Mouse (Mus musculus) thymus, adult 18-20 months (tissue): ENCODE results near the gene Tmc6.

Experiments
- DNase-seq, 2 experiments: peaks; one replicate each; pipeline ENCODE4 v3.0.0; 2022; ENCODE audit warnings: mixed read lengths in 2 of 2

Tmc6 gene

DNA sequence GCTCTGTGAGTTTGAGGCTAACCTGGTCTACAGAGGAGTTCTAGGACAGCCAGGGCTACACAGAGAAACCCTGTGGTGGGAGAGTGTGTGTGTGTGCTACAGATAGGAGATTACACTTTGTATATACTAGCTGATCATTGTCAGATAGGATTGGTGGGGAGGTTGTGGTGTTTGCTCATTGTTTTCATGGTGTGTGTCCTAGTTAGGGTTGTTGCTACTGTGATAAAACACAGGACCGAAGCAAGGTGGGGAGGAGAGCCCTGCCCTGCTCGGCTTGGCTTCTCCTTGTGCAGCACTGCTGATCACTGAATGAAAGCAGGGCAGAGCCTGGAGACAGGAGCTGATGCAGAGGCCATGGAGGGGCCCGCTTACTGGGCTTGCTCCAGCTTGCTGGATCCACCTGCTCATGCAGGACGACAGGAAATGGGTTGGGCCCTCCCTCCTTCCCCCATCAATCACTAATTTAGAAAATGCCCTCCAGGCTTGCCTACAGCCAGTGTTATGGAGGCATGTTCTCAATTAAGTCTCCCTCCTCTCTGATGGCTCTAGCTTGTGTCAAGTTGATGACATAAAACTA, 38.5 kb downstream of the Tmc6 start:
- DNase-seq: no peak

GRCm38 (mm10) chr11:117742715-117743114, 39.3 kb downstream of the Tmc6 start:
- no peak for DNase-seq

DNA sequence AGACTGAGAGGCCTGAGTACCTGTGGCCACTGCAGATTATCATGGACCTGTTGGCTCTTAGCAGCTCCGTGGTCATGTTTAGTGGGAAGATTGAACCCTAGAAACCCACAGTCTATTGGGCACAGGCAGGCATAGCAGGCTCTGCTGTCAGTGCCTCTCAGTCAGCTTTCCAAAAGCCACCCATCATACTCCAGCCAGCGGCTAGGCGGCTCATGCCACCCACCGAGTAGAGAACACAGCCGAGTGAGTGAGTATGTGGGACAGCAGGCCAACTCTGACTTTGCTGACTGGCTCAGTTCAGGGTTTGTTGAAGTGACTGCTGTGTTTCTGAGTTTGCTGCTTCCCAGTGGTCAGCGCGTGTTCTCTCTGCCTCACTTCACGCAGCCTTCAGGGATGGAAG, 39.8 kb downstream of the Tmc6 start:
- DNase-seq: no peak

DNA sequence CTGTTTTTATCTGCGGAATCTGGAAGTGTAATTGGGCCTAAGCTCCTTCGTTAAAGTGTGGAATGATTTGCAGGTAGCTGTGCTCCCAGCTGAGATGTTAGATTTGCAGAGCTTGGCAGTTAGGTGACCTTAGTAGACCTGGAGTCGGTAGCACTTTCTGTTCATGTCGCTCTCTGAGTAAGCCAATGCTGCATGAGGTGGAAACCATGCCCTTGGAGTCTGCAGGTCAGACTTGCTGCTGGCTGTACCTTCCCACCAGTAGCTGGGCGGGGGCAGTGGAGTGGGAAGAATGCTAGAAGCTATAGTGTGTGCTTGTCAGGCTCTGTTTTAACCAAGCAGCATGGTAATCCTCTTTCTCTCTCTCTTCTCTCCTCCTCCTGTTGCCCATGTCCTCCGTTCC, 40.9 kb downstream of the Tmc6 start:
- no peak for DNase-seq

GRCm38 (mm10) chr11:117738123-117738522, 43.9 kb downstream of the Tmc6 start:
- DNase-seq: no peak

DNA sequence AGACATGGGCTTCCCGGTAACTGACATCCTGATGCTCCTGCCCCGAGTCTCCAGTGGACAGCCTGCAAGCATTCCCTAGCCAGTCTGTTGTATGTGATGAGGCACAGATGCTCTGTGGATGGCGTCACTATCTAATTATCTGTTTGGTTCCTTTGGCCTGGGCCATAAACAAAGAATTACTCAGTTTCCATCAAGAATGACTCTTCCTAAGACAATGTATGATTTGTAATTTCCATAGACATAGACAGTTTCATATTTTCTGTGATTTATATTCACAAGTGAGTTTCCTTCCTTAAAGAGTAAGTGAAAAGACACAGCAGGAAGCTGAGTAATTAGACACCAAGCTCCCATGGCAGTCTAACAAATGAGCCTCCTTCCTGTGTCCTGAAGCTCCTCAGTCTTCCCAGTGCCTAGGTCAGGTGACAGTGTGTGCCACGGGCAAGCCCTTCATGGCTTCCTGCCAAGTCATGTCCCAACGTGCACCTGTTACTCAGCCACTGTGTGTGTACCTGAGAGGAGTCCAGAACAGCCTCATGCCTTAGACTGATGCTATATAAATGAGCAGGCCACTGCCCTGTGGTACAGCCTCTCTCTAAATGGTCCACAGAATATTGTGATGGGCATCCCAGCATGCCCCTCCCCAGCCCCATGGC, 45.8 kb downstream of the Tmc6 start:
- no peak for DNase-seq

DNA sequence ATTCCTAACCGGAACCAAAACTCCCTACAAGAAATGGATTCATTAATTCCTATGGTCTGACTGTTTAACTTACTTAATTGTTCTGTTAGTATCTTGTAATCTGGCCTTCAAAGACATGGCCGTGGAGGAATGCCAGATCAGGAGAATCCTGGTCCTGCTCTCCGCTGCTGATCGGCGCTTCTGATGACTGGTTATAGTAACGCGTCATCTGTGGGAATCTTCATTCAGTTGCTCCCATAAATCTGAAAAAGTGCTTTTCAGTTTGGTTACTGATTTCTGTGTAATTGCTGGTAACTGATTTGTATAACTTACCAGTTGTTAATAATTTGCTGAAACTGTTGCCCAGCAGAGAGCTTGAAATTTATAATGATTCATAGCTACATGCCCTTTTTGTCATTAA, 50.5 kb downstream of the Tmc6 start:
- DNase-seq: no peak

DNA sequence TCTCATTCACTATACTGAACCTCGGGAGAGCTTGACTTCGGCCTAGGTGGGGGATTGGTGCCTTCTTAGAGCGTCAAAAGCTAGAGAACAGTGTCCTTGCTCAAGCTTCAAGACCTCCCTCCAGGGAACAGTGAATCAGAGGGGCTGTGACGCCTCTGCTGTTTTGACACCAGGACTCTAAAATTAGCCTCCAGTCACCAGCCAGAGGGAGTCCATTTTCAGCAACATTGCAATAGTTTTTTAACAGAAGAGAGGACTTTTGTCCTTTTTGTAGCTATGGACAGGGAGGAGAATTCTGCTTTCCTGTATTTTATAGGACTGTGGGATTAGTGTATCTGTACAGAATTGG, 51.5 kb downstream of the Tmc6 start:
- no peak for DNase-seq

- DNase-seq: no peak
These were observed 52.1 kb downstream of the Tmc6 start for GRCm38 (mm10) chr11:117729798-117730489.

GRCm38 (mm10) chr11:117729341-117729740, 52.7 kb downstream of the Tmc6 start:
- no peak for DNase-seq

- no peak for DNase-seq
These were observed 53.2 kb downstream of the Tmc6 start for GRCm38 (mm10) chr11:117728841-117729240.

DNA sequence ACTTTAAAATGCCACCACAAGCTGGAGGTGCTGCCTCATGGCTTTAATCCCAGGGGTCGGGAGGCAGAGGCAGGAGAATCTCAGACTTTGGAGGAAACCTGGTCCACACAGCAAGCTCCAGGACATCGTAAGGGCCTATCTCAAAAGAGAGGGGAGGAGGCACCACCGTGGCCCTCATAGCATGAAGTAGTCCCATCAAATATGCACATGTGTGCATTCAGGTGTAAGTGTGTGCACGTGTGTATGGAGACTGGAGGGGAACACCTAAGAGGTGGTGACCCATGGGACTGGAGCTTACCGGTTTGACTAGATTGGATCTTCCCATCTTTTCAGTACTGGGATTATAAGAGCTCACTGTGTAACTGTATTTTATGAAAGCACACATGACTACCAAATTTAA, 53.8 kb downstream of the Tmc6 start:
- no peak for DNase-seq

DNA sequence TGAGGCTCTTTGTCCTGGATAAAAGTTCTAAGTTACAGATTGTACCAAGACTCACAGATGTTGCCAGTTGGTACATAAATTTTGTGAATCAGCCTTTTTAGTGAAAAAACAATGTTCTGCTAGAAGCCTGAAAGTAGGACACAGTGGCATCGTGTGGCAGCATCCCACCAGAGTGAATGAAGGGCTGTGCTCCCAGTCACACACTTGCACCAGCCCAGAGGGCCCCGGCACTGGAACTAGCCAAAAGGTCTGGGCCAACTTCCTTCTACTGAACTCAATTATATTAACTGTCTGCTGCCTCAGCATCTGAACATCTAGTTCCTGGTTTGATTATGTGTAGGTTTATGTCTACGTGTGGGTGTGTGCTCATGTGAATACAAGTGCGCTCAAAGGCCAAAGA, 55.0 kb downstream of the Tmc6 start:
- no peak for DNase-seq

- DNase-seq: no peak
These were observed 57.2 kb downstream of the Tmc6 start for GRCm38 (mm10) chr11:117724604-117725301.

GRCm38 (mm10) chr11:117718838-117719237, 63.2 kb downstream of the Tmc6 start:
- no peak for DNase-seq
